Mouse (Mus musculus) MEL (cell line): ENCODE data around the gene B3gat3. TPM values are rescaled to one million over a fixed set of nuclear protein-coding genes. Genes with fewer than 3 reads are reported as not detected.

ENCODE experiments used
- DNase-seq: peaks from one replicate; pipeline ENCODE4 v3.0.0; 2011; ENCODE audit warnings: low read depth, low spot score
- H3K27ac ChIP-seq: 2 replicates; pipeline ENCODE4 v1.5.1; 2012; ENCODE audit warnings: low read depth, mild to moderate bottlenecking, control low read depth, low read length, moderate library complexity; ENCODE audit not compliant: control insufficient read depth
- H3K27me3 ChIP-seq, 2 experiments: fragments of 150-350 bp in 1 of 2; sonication (generic) in 1 of 2; 2 replicates each; pipeline ENCODE4 v1.6.1; 2012; ENCODE audit warnings: low read length in 2 of 2, mild to moderate bottlenecking in 2 of 2, improper control_type of control experiment in 1 of 2, moderate library complexity in 1 of 2; ENCODE audit not compliant: insufficient read depth in 2 of 2, control insufficient read depth in 1 of 2
- H3K36me3 ChIP-seq, 2 experiments: 2 replicates each; pipeline ENCODE4 v1.6.1; 2012 to 2014; ENCODE audit warnings: low read length in 2 of 2, improper control_type of control experiment in 1 of 2, inconsistent platforms in 1 of 2, mild to moderate bottlenecking in 1 of 2; ENCODE audit not compliant: insufficient read depth in 2 of 2, control insufficient read depth in 1 of 2
- H3K4me1 ChIP-seq, 2 experiments: fragments of 150-350 bp in 1 of 2; sonication (generic) in 1 of 2; 2 replicates each; pipeline ENCODE4 v1.6.1; 2012; ENCODE audit warnings: low read length in 2 of 2, improper control_type of control experiment in 1 of 2, mild to moderate bottlenecking in 1 of 2; ENCODE audit not compliant: insufficient read depth in 2 of 2, control insufficient read depth in 1 of 2
- H3K4me3 ChIP-seq, 2 experiments: fragments of 150-350 bp in 1 of 2; sonication (generic) in 1 of 2; 2 replicates each; pipeline ENCODE4 v1.5.1; 2012; ENCODE audit warnings: low read depth in 2 of 2, low read length in 2 of 2, mild to moderate bottlenecking in 2 of 2, moderate library complexity in 2 of 2, control low read depth in 1 of 2, improper control_type of control experiment in 1 of 2; ENCODE audit not compliant: control insufficient read depth in 1 of 2, insufficient read depth in 1 of 2
- H3K79me2 ChIP-seq: 2 replicates; pipeline ENCODE4 v1.6.1; 2012; ENCODE audit warnings: mild to moderate bottlenecking, low read length, moderate library complexity; ENCODE audit not compliant: control insufficient read depth, poor library complexity, insufficient read depth
- H3K9ac ChIP-seq: 2 replicates; pipeline ENCODE4 v1.6.1; 2012; ENCODE audit warnings: low read depth, mild to moderate bottlenecking, control low read depth, low read length, moderate library complexity; ENCODE audit not compliant: control insufficient read depth, poor library complexity, severe bottlenecking
- H3K9me3 ChIP-seq: fragments of 150-350 bp; sonication (generic); replicated peaks from 2 replicates; pipeline ENCODE4 v1.6.1; 2012; ENCODE audit warnings: mild to moderate bottlenecking, low read length, improper control_type of control experiment, moderate library complexity; ENCODE audit not compliant: insufficient read depth
- CHD1 ChIP-seq: IDR thresholded peaks from 2 replicates; pipeline ENCODE4 v1.6.1; 2012; ENCODE audit warnings: low read depth, mild to moderate bottlenecking, inconsistent platforms, low read length, improper control_type of control experiment
- CHD2 ChIP-seq: IDR thresholded peaks from 2 replicates; pipeline ENCODE4 v1.6.1; 2011; ENCODE audit warnings: low read length, improper control_type of control experiment
- CTCF ChIP-seq, 3 experiments: IDR thresholded peaks in 2 of 3; conservative IDR thresholded peaks in 1 of 3; 2 replicates each; pipeline ENCODE4 v1.5.1; 2011 to 2012; ENCODE audit warnings: low read length in 3 of 3, low read depth in 2 of 3, mild to moderate bottlenecking in 2 of 3, improper control_type of control experiment in 1 of 3, inconsistent platforms in 1 of 3, mixed read lengths in 1 of 3, moderate library complexity in 1 of 3; ENCODE audit not compliant: control insufficient read depth in 1 of 3, insufficient read depth in 1 of 3, poor library complexity in 1 of 3, severe bottlenecking in 1 of 3
- E2F4 ChIP-seq: IDR thresholded peaks from 2 replicates; pipeline ENCODE4 v1.6.1; 2011; ENCODE audit warnings: low read depth, low read length, improper control_type of control experiment, borderline replicate concordance
- ELF1 ChIP-seq: IDR thresholded peaks from 2 replicates; pipeline ENCODE4 v1.6.1; 2014; ENCODE audit warnings: low read depth, mild to moderate bottlenecking, inconsistent platforms, low read length, improper control_type of control experiment, moderate library complexity
- EP300 ChIP-seq, 2 experiments: IDR thresholded peaks; 2 replicates each; pipeline ENCODE4 v1.6.1; 2011; ENCODE audit warnings: improper control_type of control experiment in 2 of 2, low read length in 2 of 2, low read depth in 1 of 2, mild to moderate bottlenecking in 1 of 2
- GATA1 ChIP-seq: IDR thresholded peaks from 2 replicates; pipeline ENCODE4 v1.6.1; 2011; ENCODE audit warnings: low read depth, low read length, improper control_type of control experiment
- HCFC1 ChIP-seq: IDR thresholded peaks from 2 replicates; pipeline ENCODE4 v1.6.1; 2012; ENCODE audit warnings: low read depth, mild to moderate bottlenecking, inconsistent platforms, low read length, improper control_type of control experiment, moderate library complexity
- KAT2A ChIP-seq: conservative IDR thresholded peaks from 2 replicates; pipeline ENCODE4 v1.6.1; 2012; ENCODE audit warnings: low read depth, low read length, improper control_type of control experiment, inconsistent platforms
- MAFK ChIP-seq: IDR thresholded peaks from 2 replicates; pipeline ENCODE4 v1.6.1; 2011; ENCODE audit warnings: low read depth, mild to moderate bottlenecking, low read length, improper control_type of control experiment, borderline replicate concordance
- MAX ChIP-seq: IDR thresholded peaks from 2 replicates; pipeline ENCODE4 v1.6.1; 2011; ENCODE audit warnings: low read length, improper control_type of control experiment
- MAZ ChIP-seq: IDR thresholded peaks from 2 replicates; pipeline ENCODE4 v1.6.1; 2012; ENCODE audit warnings: low read depth, mild to moderate bottlenecking, inconsistent platforms, low read length, improper control_type of control experiment
- MEF2A ChIP-seq: IDR thresholded peaks from 2 replicates; pipeline ENCODE4 v1.6.1; 2014; ENCODE audit warnings: low read depth, mild to moderate bottlenecking, inconsistent platforms, low read length, improper control_type of control experiment; ENCODE audit not compliant: poor library complexity, insufficient replicate concordance, severe bottlenecking; ENCODE audit errors: extremely low read depth
- MXI1 ChIP-seq: IDR thresholded peaks from 2 replicates; pipeline ENCODE4 v1.6.1; 2011; ENCODE audit warnings: mild to moderate bottlenecking, low read depth, low read length, improper control_type of control experiment
- MYB ChIP-seq: IDR thresholded peaks from 2 replicates; pipeline ENCODE4 v1.6.1; 2011; ENCODE audit warnings: mild to moderate bottlenecking, low read depth, low read length, improper control_type of control experiment
- MYC ChIP-seq: IDR thresholded peaks from 2 replicates; pipeline ENCODE4 v1.6.1; 2011; ENCODE audit warnings: low read depth, mild to moderate bottlenecking, low read length, improper control_type of control experiment, moderate library complexity
- NELFE ChIP-seq: IDR thresholded peaks from 2 replicates; pipeline ENCODE4 v1.6.1; 2011; ENCODE audit warnings: low read depth, low read length, improper control_type of control experiment
- NRF1 ChIP-seq: IDR thresholded peaks from 2 replicates; pipeline ENCODE4 v1.6.1; 2014; ENCODE audit warnings: low read depth, mild to moderate bottlenecking, inconsistent platforms, low read length, improper control_type of control experiment, moderate library complexity; ENCODE audit not compliant: poor library complexity, insufficient read depth, severe bottlenecking
- POLR2A ChIP-seq, 2 experiments: IDR thresholded peaks; 2 replicates each; pipeline ENCODE4 v1.6.1; 2011 to 2012; ENCODE audit warnings: low read length in 2 of 2, mild to moderate bottlenecking in 2 of 2, control low read depth in 1 of 2, improper control_type of control experiment in 1 of 2, low read depth in 1 of 2, moderate library complexity in 1 of 2; ENCODE audit not compliant: control insufficient read depth in 1 of 2, insufficient read depth in 1 of 2, poor library complexity in 1 of 2
- POLR2AphosphoS2 ChIP-seq: IDR thresholded peaks from 2 replicates; pipeline ENCODE4 v1.6.1; 2011; ENCODE audit warnings: low read length, improper control_type of control experiment
- RAD21 ChIP-seq: IDR thresholded peaks from 2 replicates; pipeline ENCODE4 v1.6.1; 2011; ENCODE audit warnings: mild to moderate bottlenecking, low read depth, low read length, improper control_type of control experiment
- RCOR1 ChIP-seq: IDR thresholded peaks from 2 replicates; pipeline ENCODE4 v1.6.1; 2012; ENCODE audit warnings: low read depth, mild to moderate bottlenecking, inconsistent platforms, low read length, improper control_type of control experiment
- SMC3 ChIP-seq: IDR thresholded peaks from 2 replicates; pipeline ENCODE4 v1.6.1; 2011; ENCODE audit warnings: low read depth, low read length, improper control_type of control experiment
- TAL1 ChIP-seq: IDR thresholded peaks from 2 replicates; pipeline ENCODE4 v1.6.1; 2012; ENCODE audit warnings: mild to moderate bottlenecking, inconsistent platforms, low read length, moderate library complexity, mixed read lengths
- TBP ChIP-seq: IDR thresholded peaks from 2 replicates; pipeline ENCODE4 v1.8.0; 2011; ENCODE audit warnings: low read depth, low read length, improper control_type of control experiment
- UBTF ChIP-seq: IDR thresholded peaks from 2 replicates; pipeline ENCODE4 v1.6.1; 2012; ENCODE audit warnings: low read depth, mild to moderate bottlenecking, inconsistent platforms, low read length, improper control_type of control experiment, moderate library complexity, borderline replicate concordance; ENCODE audit not compliant: insufficient read depth
- USF1 ChIP-seq: IDR thresholded peaks from 2 replicates; pipeline ENCODE4 v1.6.1; 2014; ENCODE audit warnings: low read depth, mild to moderate bottlenecking, inconsistent platforms, low read length, improper control_type of control experiment, moderate library complexity
- USF2 ChIP-seq, 2 experiments: IDR thresholded peaks; 2 replicates each; pipeline ENCODE4 v1.6.1; 2011 to 2012; ENCODE audit warnings: improper control_type of control experiment in 2 of 2, low read length in 2 of 2, borderline replicate concordance in 1 of 2, inconsistent platforms in 1 of 2, low read depth in 1 of 2, mild to moderate bottlenecking in 1 of 2; ENCODE audit not compliant: insufficient read depth in 1 of 2
- ZKSCAN1 ChIP-seq: IDR thresholded peaks from 2 replicates; pipeline ENCODE4 v1.6.1; 2012; ENCODE audit warnings: low read depth, mild to moderate bottlenecking, inconsistent platforms, low read length, improper control_type of control experiment, moderate library complexity
- ZMIZ1 ChIP-seq: IDR thresholded peaks from 2 replicates; pipeline ENCODE4 v1.6.1; 2012; ENCODE audit warnings: low read depth, mild to moderate bottlenecking, inconsistent platforms, low read length, improper control_type of control experiment, moderate library complexity
- ZNF384 ChIP-seq: IDR thresholded peaks from 2 replicates; pipeline ENCODE4 v1.6.1; 2012; ENCODE audit warnings: low read depth, mild to moderate bottlenecking, inconsistent platforms, low read length, improper control_type of control experiment
- polyA plus RNA-seq, 2 experiments: library from polyadenylated mRNA; stranded (reverse) in 1 of 2; unstranded in 1 of 2; fragments of >175 nt in 1 of 2; fragments of >200 nt in 1 of 2; gene quantifications; 2 replicates each; pipeline versions ENCODE4 v1.2.1 to v1.2.4; 2012; ENCODE audit warnings: low replicate concordance in 2 of 2, low read depth in 1 of 2; ENCODE audit not compliant: insufficient read length in 2 of 2, insufficient read depth in 1 of 2, missing spikeins in 1 of 2
- total RNA-seq: library from RNA; depleted of rRNA; stranded (reverse); fragments of 300-350 nt; gene quantifications from 2 replicates; pipeline ENCODE4 v1.2.3, GENCODE M21; 2012

Gene B3gat3
- total and polyA plus RNA-seq, 3 experiments: 26.2 to 35.4 TPM; not detected in 1

- TF ChIP-seq ZKSCAN1 (no peak), MXI1 (no peak), MAX (no peak; the same call in 1 of the 2 replicates)
Measured at GRCm38 (mm10) chr19:8886916-8887584, 33.1 kb upstream of the B3gat3 start (continued).

- Histone ChIP-seq H3K9ac (peak overlapping the region; percentile 94), H3K27ac (peak overlapping the region; percentile 91), H3K4me3 (peak overlapping the region; percentile 75 to 85), H3K79me2 (peaks cover 26% of the 10 kb centered on the region), H3K27me3 (no peaks in the 10 kb centered on the region), H3K36me3 (peaks cover 0 to 32% of the 10 kb centered on the region in 2 experiments; a peak in 2 of 4 replicates), H3K9me3 (no peaks in the 10 kb centered on the region), H3K4me1 (peaks cover 0 to 13% of the 10 kb centered on the region in 2 experiments; a peak in 1 of 4 replicates)
- DNase-seq: peak; percentile 64
- TF ChIP-seq POLR2AphosphoS2 (peak; percentile 94), CHD1 (peak; percentile 98), E2F4 (peak; percentile 74; the same call in 1 of the 2 replicates), MAFK (peak; percentile 40; the same call in 1 of the 2 replicates), RAD21 (no peak), MAZ (0 out of 2 replicates have a peak, but pooled peaks have one; percentile 65), ZMIZ1 (peak; percentile 78), RCOR1 (peak; percentile 65), NELFE (no peak; the same call in 1 of the 2 replicates), ZNF384 (no peak), MEF2A (no peak), TBP (no peak), KAT2A (peak; percentile 65), SMC3 (peak; percentile 29; the same call in 1 of the 2 replicates), USF1 (no peak), CTCF (IDR thresholded peaks at IDR 0.05 in 2 of 3, conservative IDR thresholded peaks at IDR 0.05 in 1 of 3; ENCODE audit: control insufficient read depth in 1 of 3, insufficient read depth in 1 of 3, low read depth in 2 of 3, low read length in 3 of 3, poor library complexity in 1 of 3, severe bottlenecking in 1 of 3) (no peak), HCFC1 (no peak; the same call in 1 of the 2 replicates), GATA1 (peak; percentile 40), EP300 (IDR thresholded peaks at IDR 0.05; ENCODE audit: low read depth in 1 of 2, low read length in 2 of 2) (no peak), TAL1 (no peak), NRF1 (no peak), UBTF (no peak), MXI1 (peak; percentile 95), ZKSCAN1 (no peak), POLR2A (IDR thresholded peaks at IDR 0.05; ENCODE audit: control insufficient read depth in 1 of 2, insufficient read depth in 1 of 2, low read depth in 1 of 2, low read length in 2 of 2, poor library complexity in 1 of 2) (peak; percentile 41 to 52; a peak in 3 of 4 replicates), USF2 (IDR thresholded peaks at IDR 0.05; ENCODE audit: borderline replicate concordance in 1 of 2, insufficient read depth in 1 of 2, low read depth in 1 of 2, low read length in 2 of 2) (no peak), CHD2 (no peak; the same call in 1 of the 2 replicates), MAX (peak; percentile 95), MYB (peak; percentile 36; the same call in 1 of the 2 replicates), MYC (peak; percentile 97), ELF1 (no peak)
Measured at GRCm38 (mm10) chr19:8887585-8888463, 32.4 kb upstream of the B3gat3 start.
